Mouse (Mus musculus) stomach, embryonic 15.5 days (tissue): ENCODE results near the gene Olfr608. TPM values are rescaled to one million over a fixed set of nuclear protein-coding genes. Genes with fewer than 3 reads are reported as not detected.
"Not testable (repeated sequence)": the region's sequence is repeated elsewhere in the genome, so short reads cannot be mapped to it uniquely, and the experiment has no call there.

Source experiments
- ATAC-seq: fragments of 200-750 bp; cut with Nextera tagmentation; 2 replicates; pipeline ENCODE4 v1.8.0; 2017; ENCODE audit warnings: low read depth, moderate number of reproducible peaks, moderate TSS enrichment; ENCODE audit not compliant: insufficient read depth, low FRiP score
- H3K27ac ChIP-seq: fragments of 300-500 bp; sonication (generic); 2 replicates; pipeline ENCODE4 v1.5.1; 2015; ENCODE audit warnings: mild to moderate bottlenecking, inconsistent platforms
- H3K27me3 ChIP-seq: fragments of 300-500 bp; sonication (generic); replicated peaks from 2 replicates; pipeline ENCODE4 v1.6.1; 2015; ENCODE audit warnings: inconsistent platforms
- H3K36me3 ChIP-seq: fragments of 300-500 bp; sonication (generic); 2 replicates; pipeline ENCODE4 v1.6.1; 2015; ENCODE audit warnings: inconsistent platforms
- H3K4me1 ChIP-seq: fragments of 300-500 bp; sonication (generic); 2 replicates; pipeline ENCODE4 v1.6.1; 2015; ENCODE audit warnings: inconsistent platforms
- H3K4me2 ChIP-seq: fragments of 300-500 bp; sonication (generic); 2 replicates; pipeline ENCODE4 v1.6.1; 2015; ENCODE audit warnings: mild to moderate bottlenecking, inconsistent platforms
- H3K4me3 ChIP-seq: fragments of 300-500 bp; sonication (generic); replicated peaks from 2 replicates; pipeline ENCODE4 v1.5.1; 2015; ENCODE audit warnings: inconsistent platforms
- H3K9ac ChIP-seq: fragments of 300-500 bp; sonication (generic); 2 replicates; pipeline ENCODE4 v1.6.1; 2015; ENCODE audit warnings: inconsistent platforms
- H3K9me3 ChIP-seq: fragments of 300-500 bp; sonication (generic); 2 replicates; pipeline ENCODE4 v1.6.1; 2016; ENCODE audit warnings: inconsistent platforms
- WGBS: fragments of 180-500 bp; shearing (Covaris S2); methylation state at CpG from one replicate; pipeline ENCODE4 v1.1.7; 2015; 5-methylcytosine and 5-hydroxymethylcytosine counted together
- polyA plus RNA-seq: library from polyadenylated mRNA; unstranded; fragments of >200 nt; fragmentation: Nextera tagmentation; extraction: Ambion mirVana; gene quantifications from 2 replicates; pipeline ENCODE4 v1.2.1, GENCODE M21; 2015

Gene Olfr608
- not detected in 2 replicates for polyA plus RNA-seq

GRCm38 (mm10) chr7:103469577-103469976, at the start of gene Olfr608:
Gene Olfr608 (plus strand): TSS chr7:103469877.
- no peak within 1 kb of the TSS for H3K4me2 ChIP-seq

GRCm38 (mm10) chr7:103445339-103445738, 24.3 kb upstream of the Olfr608 start, which contains the start of gene Olfr605:
Gene Olfr605 (minus strand): TSS chr7:103445439.
- Histone ChIP-seq H3K9me3 (no peaks in the 10 kb centered on the region), H3K4me3 (no peak within 1 kb of the TSS), H3K9ac (no peak within 1 kb of the TSS), H3K4me2 (no peak within 1 kb of the TSS), H3K27ac (no peak within 1 kb of the TSS), H3K4me1 (no peaks in the 10 kb centered on the region), H3K36me3 (no peaks in the 10 kb centered on the region), H3K27me3 (no peaks in the 10 kb centered on the region)
- ATAC-seq, result no peak
- WGBS, result 63% methylated on average over 1 of the region's 1 CpGs

More at GRCm38 (mm10) chr7:103469577-103469976, at the start of gene Olfr608:
- H3K4me3 ChIP-seq, result no peak within 1 kb of the TSS
- H3K4me1 ChIP-seq, result no peaks in the 10 kb centered on the region
- no peak within 1 kb of the TSS for H3K9ac ChIP-seq
- H3K27ac ChIP-seq, result no peak within 1 kb of the TSS
- no peaks in the 10 kb centered on the region for H3K27me3 ChIP-seq
- no peaks in the 10 kb centered on the region for H3K9me3 ChIP-seq
- no peaks in the 10 kb centered on the region for H3K36me3 ChIP-seq
- no peak for ATAC-seq

- Histone ChIP-seq H3K4me1 (no peaks in the 10 kb centered on the region), H3K4me3 (no peak within 1 kb of the TSS), H3K4me2 (no peak within 1 kb of the TSS), H3K27ac (no peak within 1 kb of the TSS), H3K9ac (no peak within 1 kb of the TSS), H3K36me3 (no peaks in the 10 kb centered on the region), H3K27me3 (no peaks in the 10 kb centered on the region), H3K9me3 (no peaks in the 10 kb centered on the region)
- ATAC-seq, result no peak
- 90% methylated on average over 2 of the region's 2 CpGs for WGBS
Measured at GRCm38 (mm10) chr7:103448746-103449145, 20.9 kb upstream of the Olfr608 start, which contains the start of gene Olfr606. Gene Olfr606 (plus strand): TSS chr7:103449046.

GRCm38 (mm10) chr7:103460590-103460989, 9.1 kb upstream of the Olfr608 start:
- Histone ChIP-seq H3K9ac (no peak overlapping the region), H3K9me3 (no peaks in the 10 kb centered on the region), H3K4me1 (no peaks in the 10 kb centered on the region), H3K36me3 (no peaks in the 10 kb centered on the region), H3K27me3 (no peaks in the 10 kb centered on the region), H3K4me2 (no peak overlapping the region), H3K27ac (no peak overlapping the region), H3K4me3 (no peak overlapping the region)
- ATAC-seq, result no peak
- WGBS, result 78% methylated on average over 5 of the region's 5 CpGs

GRCm38 (mm10) chr7:103477106-103477505, 7.4 kb downstream of the Olfr608 start:
- H3K36me3 ChIP-seq, H3K9me3 ChIP-seq, ATAC-seq, H3K27ac ChIP-seq, H3K9ac ChIP-seq, H3K4me2 ChIP-seq, H3K4me1 ChIP-seq, H3K4me3 ChIP-seq, H3K27me3 ChIP-seq: not testable (repeated sequence)
- WGBS, result 76% methylated on average over 9 of the region's 9 CpGs

GRCm38 (mm10) chr7:103497962-103498361, 28.3 kb downstream of the Olfr608 start, which contains the start of gene Olfr609:
Gene Olfr609 (minus strand): TSS chr7:103498062.
- Histone ChIP-seq H3K4me2 (no peak within 1 kb of the TSS), H3K9ac (no peak within 1 kb of the TSS), H3K4me3 (no peak within 1 kb of the TSS), H3K4me1 (no peaks in the 10 kb centered on the region), H3K36me3 (no peaks in the 10 kb centered on the region), H3K27ac (no peak within 1 kb of the TSS), H3K27me3 (no peaks in the 10 kb centered on the region), H3K9me3 (no peaks in the 10 kb centered on the region)
- WGBS, result 63% methylated on average over 1 of the region's 1 CpGs
- no peak for ATAC-seq

- 81% methylated on average over 2 of the region's 2 CpGs for WGBS
Measured at GRCm38 (mm10) chr7:103512022-103512421, 42.3 kb downstream of the Olfr608 start, which contains the start of gene Olfr610. Gene Olfr610 (minus strand): TSS chr7:103512122.

GRCm38 (mm10) chr7:103520746-103521145, 51.1 kb downstream of the Olfr608 start, which contains the start of gene Olfr611:
Gene Olfr611 (minus strand): TSS chr7:103520846.
- not testable (repeated sequence) for ATAC-seq, H3K27ac ChIP-seq, H3K4me2 ChIP-seq, H3K4me1 ChIP-seq, H3K27me3 ChIP-seq, H3K9me3 ChIP-seq, H3K9ac ChIP-seq, H3K36me3 ChIP-seq, H3K4me3 ChIP-seq
- WGBS, result 66% methylated on average over 1 of the region's 1 CpGs

More at GRCm38 (mm10) chr7:103512022-103512421, 42.3 kb downstream of the Olfr608 start, which contains the start of gene Olfr610:
- Histone ChIP-seq H3K4me3 (no peak within 1 kb of the TSS), H3K4me1 (no peaks in the 10 kb centered on the region), H3K27ac (no peak within 1 kb of the TSS), H3K4me2 (no peak within 1 kb of the TSS), H3K27me3 (no peaks in the 10 kb centered on the region), H3K9ac (no peak within 1 kb of the TSS), H3K9me3 (no peaks in the 10 kb centered on the region), H3K36me3 (no peaks in the 10 kb centered on the region)
- no peak for ATAC-seq

Other genes with a start within 250 kb of the Olfr608 start
- not detected in 2 replicates for gene Usp17ld, start 217.4 kb upstream of the Olfr608 start, polyA plus RNA-seq
- gene Olfr596, start 164.2 kb upstream of the Olfr608 start, polyA plus RNA-seq, result not detected in 2 replicates
- not detected in 2 replicates for gene Olfr597, start 153.6 kb upstream of the Olfr608 start, polyA plus RNA-seq
- gene Olfr598, start 146.3 kb upstream of the Olfr608 start, polyA plus RNA-seq, result not detected in 2 replicates
- not detected in 2 replicates for gene Olfr599, start 134.0 kb upstream of the Olfr608 start, polyA plus RNA-seq
- not detected in 2 replicates for gene Olfr600, start 120.2 kb upstream of the Olfr608 start, polyA plus RNA-seq
- gene Olfr601, start 107.2 kb upstream of the Olfr608 start, polyA plus RNA-seq, result not detected in 2 replicates
- not detected in 2 replicates for gene Olfr603, start 83.7 kb upstream of the Olfr608 start, polyA plus RNA-seq
- not detected in 2 replicates for gene Usp17lc, start 54.8 kb upstream of the Olfr608 start, polyA plus RNA-seq
- not detected in 2 replicates for gene Olfr605, start 24.4 kb upstream of the Olfr608 start, polyA plus RNA-seq
- gene Olfr606, start 20.8 kb upstream of the Olfr608 start, polyA plus RNA-seq, result not detected in 2 replicates
- not detected in 2 replicates for gene Olfr607, start 5.7 kb upstream of the Olfr608 start, polyA plus RNA-seq
- gene Olfr609, start 28.2 kb downstream of the Olfr608 start, polyA plus RNA-seq, result not detected in 2 replicates
- gene Olfr610, start 42.2 kb downstream of the Olfr608 start, polyA plus RNA-seq, result not detected in 2 replicates
- gene Olfr611, start 51.0 kb downstream of the Olfr608 start, polyA plus RNA-seq, result not detected in 2 replicates
- not detected in 2 replicates for gene Olfr612, start 72.8 kb downstream of the Olfr608 start, polyA plus RNA-seq
- not detected in 2 replicates for gene Olfr613, start 78.2 kb downstream of the Olfr608 start, polyA plus RNA-seq
- gene Olfr615, start 86.2 kb downstream of the Olfr608 start, polyA plus RNA-seq, result not detected in 2 replicates
- gene Olfr616, start 99.3 kb downstream of the Olfr608 start, polyA plus RNA-seq, result not detected in 2 replicates
- gene Olfr617, start 103.2 kb downstream of the Olfr608 start, polyA plus RNA-seq, result not detected in 2 replicates
- gene Olfr618, start 120.2 kb downstream of the Olfr608 start, polyA plus RNA-seq, result not detected in 2 replicates
- not detected in 2 replicates for gene Olfr619, start 130.7 kb downstream of the Olfr608 start, polyA plus RNA-seq
- not detected in 2 replicates for gene Olfr620, start 142.7 kb downstream of the Olfr608 start, polyA plus RNA-seq
- gene Olfr622, start 172.8 kb downstream of the Olfr608 start, polyA plus RNA-seq, result not detected in 2 replicates
- not detected in 2 replicates for gene Olfr623, start 193.8 kb downstream of the Olfr608 start, polyA plus RNA-seq
- gene Olfr624, start 201.3 kb downstream of the Olfr608 start, polyA plus RNA-seq, result 0.03 and 0.04 TPM in 2 replicates
- not detected in 2 replicates for gene Olfr625-ps1, start 212.8 kb downstream of the Olfr608 start, polyA plus RNA-seq
- gene Olfr243, start 244.8 kb downstream of the Olfr608 start, polyA plus RNA-seq, result not detected in 2 replicates